Mouse (Mus musculus) cerebellum, adult 2 months (tissue): ENCODE measurements around the gene Mxra7. TPM values are rescaled to one million over a fixed set of nuclear protein-coding genes. Genes with fewer than 3 reads are reported as not detected.

Experiments used
- DNase-seq, 2 experiments: peaks; one replicate each; pipeline ENCODE4 v3.0.0; 2021
- H3K27ac ChIP-seq: fragments of 200-500 bp; 2 replicates; pipeline ENCODE4 v1.5.1; 2012; ENCODE audit warnings: low read length, control low read depth, inconsistent platforms; ENCODE audit not compliant: insufficient read depth
- H3K27me3 ChIP-seq: fragments of 200-500 bp; 2 replicates; pipeline ENCODE4 v1.6.1; 2012; ENCODE audit warnings: inconsistent platforms, mild to moderate bottlenecking, low read length, moderate library complexity; ENCODE audit not compliant: control insufficient read depth, insufficient read depth
- H3K4me1 ChIP-seq: fragments of 200-500 bp; 2 replicates; pipeline ENCODE4 v1.6.1; 2011; ENCODE audit warnings: low read length; ENCODE audit not compliant: control insufficient read depth, insufficient read depth
- H3K4me3 ChIP-seq: fragments of 200-500 bp; replicated peaks from 2 replicates; pipeline ENCODE3; 2011; ENCODE audit warnings: mild to moderate bottlenecking, low read depth, low read length, control low read depth; ENCODE audit not compliant: insufficient read depth
- CTCF ChIP-seq: fragments of 200-500 bp; IDR thresholded peaks from 2 replicates; pipeline ENCODE4 v1.5.1; 2011; ENCODE audit warnings: low read depth, mild to moderate bottlenecking, control low read depth, low read length, moderate library complexity, borderline replicate concordance; ENCODE audit not compliant: insufficient read depth
- POLR2A ChIP-seq: fragments of 200-500 bp; IDR thresholded peaks from 2 replicates; pipeline ENCODE4 v1.6.1; 2011; ENCODE audit warnings: low read length, control low read depth, borderline replicate concordance; ENCODE audit not compliant: insufficient read depth
- WGBS: fragments of 180-500 bp; shearing (Covaris S2); methylation state at CpG from one replicate; pipeline ENCODE4 v1.1.7; 2018; 5-methylcytosine and 5-hydroxymethylcytosine counted together
- polyA plus RNA-seq: library from polyadenylated mRNA; depleted of rRNA; stranded (reverse); fragments of >200 nt; gene quantifications from 2 replicates; pipeline ENCODE4 v1.2.3, GENCODE M21; 2012; rRNA removed

Gene Mxra7
- polyA plus RNA-seq, 1 experiment: 20.9 TPM

GRCm38 (mm10) chr11:116773205-116773604 is 54.6 kb downstream of the Mxra7 start:
- H3K4me1 ChIP-seq: no peaks in the 10 kb centered on the region
- no peak for DNase-seq
- TF ChIP-seq POLR2A (no peak), CTCF (no peak)
- no peak overlapping the region for H3K4me3 ChIP-seq
- 22% methylated on average over 2 of the region's 2 CpGs for WGBS
- H3K27me3 ChIP-seq: no peaks in the 10 kb centered on the region; the same call in 1 of the 2 replicates
- no peak overlapping the region for H3K27ac ChIP-seq

DNA sequence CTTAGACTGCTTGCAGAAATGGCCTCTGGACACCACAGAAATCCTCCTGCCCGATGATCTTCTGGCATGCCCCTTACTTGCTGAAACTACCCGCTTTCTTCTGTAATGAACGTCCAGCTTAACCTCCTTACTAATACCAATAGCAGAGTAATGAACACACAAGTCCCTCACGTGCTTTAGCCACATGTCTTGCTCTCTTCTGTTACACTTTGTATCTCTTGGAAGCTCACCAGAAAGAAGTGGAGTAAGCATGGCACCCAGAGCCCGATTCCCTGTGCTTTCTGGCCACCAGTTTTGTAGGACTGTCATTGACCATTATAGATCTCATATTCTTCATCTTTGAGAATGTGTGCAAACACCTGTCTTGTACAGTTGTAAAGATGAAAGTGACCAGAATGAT is 58.0 kb downstream of the Mxra7 start:
- TF ChIP-seq CTCF (no peak), POLR2A (no peak)
- Histone ChIP-seq H3K27ac (no peak overlapping the region), H3K4me3 (no peak overlapping the region), H3K4me1 (no peaks in the 10 kb centered on the region), H3K27me3 (no peaks in the 10 kb centered on the region)
- 74% methylated on average over 5 of the region's 5 CpGs for WGBS
- DNase-seq: no peak

GRCm38 (mm10) chr11:116764946-116765345 is 62.9 kb downstream of the Mxra7 start:
- Histone ChIP-seq H3K27me3 (no peaks in the 10 kb centered on the region), H3K4me1 (no peaks in the 10 kb centered on the region), H3K27ac (no peak overlapping the region), H3K4me3 (no peak overlapping the region)
- DNase-seq: no peak
- TF ChIP-seq POLR2A: no peak
- TF ChIP-seq CTCF: no peak
- WGBS: 92% methylated on average over 2 of the region's 2 CpGs

GRCm38 (mm10) chr11:116764346-116764745 is 63.5 kb downstream of the Mxra7 start:
- Histone ChIP-seq H3K27ac (no peak overlapping the region), H3K27me3 (no peaks in the 10 kb centered on the region), H3K4me1 (no peaks in the 10 kb centered on the region), H3K4me3 (no peak overlapping the region)
- DNase-seq: no peak
- no peak for TF ChIP-seq CTCF
- TF ChIP-seq POLR2A: no peak
- WGBS: 91% methylated on average over 7 of the region's 7 CpGs

- TF ChIP-seq POLR2A (no peak), CTCF (no peak)
- Histone ChIP-seq H3K27me3 (no peaks in the 10 kb centered on the region), H3K27ac (no peak overlapping the region), H3K4me1 (no peaks in the 10 kb centered on the region), H3K4me3 (no peak overlapping the region)
- DNase-seq: no peak
- WGBS: 79% methylated on average over 4 of the region's 4 CpGs
Measured at GRCm38 (mm10) chr11:116755191-116755590, 72.7 kb downstream of the Mxra7 start.

DNA sequence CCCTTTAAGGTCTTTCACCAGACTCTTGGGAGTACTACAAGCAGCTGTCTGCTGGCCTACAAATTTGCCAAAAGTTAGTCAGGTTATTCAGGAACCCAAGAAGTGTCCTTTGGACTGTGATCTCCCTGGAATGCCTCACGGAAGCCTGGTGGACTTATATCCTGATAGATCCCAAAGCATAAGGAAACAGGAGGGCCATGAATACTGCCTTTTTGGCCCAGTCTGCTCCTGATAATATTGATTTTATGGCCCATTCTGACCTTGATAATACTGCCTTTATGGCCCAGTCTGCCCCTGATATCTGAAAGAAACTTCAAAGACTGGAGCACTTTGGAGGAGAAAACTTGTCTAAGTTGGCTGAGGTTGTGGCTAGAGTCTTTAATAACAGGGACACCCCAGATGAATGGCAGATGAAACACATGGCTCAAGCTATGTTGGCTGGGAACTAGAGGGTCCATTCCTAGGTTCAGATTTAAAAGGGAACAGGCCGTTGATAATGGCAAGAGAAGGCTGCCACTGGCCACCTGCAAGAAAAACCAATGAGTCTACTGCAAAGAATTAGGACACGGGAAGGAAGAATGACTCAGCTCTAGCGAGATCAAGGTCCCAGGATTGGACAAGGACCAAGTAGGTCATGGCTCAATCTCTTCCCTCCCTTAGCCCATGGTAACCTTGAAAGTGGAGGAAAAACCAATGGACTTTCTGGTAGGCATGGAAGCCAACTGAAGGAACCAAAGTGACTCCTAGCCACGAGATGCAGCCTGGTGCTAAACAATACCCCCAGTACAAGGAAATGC is 74.0 kb downstream of the Mxra7 start:
- Histone ChIP-seq H3K27ac (no peak overlapping the region), H3K4me3 (no peak overlapping the region), H3K27me3 (no peaks in the 10 kb centered on the region), H3K4me1 (no peaks in the 10 kb centered on the region)
- peak in 1 of 2 experiments; percentile 27 for DNase-seq
- WGBS: 58% methylated on average over 5 of the region's 5 CpGs
- TF ChIP-seq POLR2A (no peak), CTCF (no peak)

Other genes with a start within 250 kb of the Mxra7 start
- gene Ube2o, start 246.6 kb downstream of the Mxra7 start, polyA plus RNA-seq: 81.9 and 88.2 TPM in 2 replicates
- 1.2 and 1.3 TPM in 2 replicates for gene Aanat, start 241.6 kb downstream of the Mxra7 start, polyA plus RNA-seq
- gene Rhbdf2, start 201.0 kb downstream of the Mxra7 start, polyA plus RNA-seq: 1.9 and 2.2 TPM in 2 replicates
- gene Prcd, start 174.5 kb downstream of the Mxra7 start, polyA plus RNA-seq: 13.7 and 14.2 TPM in 2 replicates
- gene Cygb, start 173.7 kb downstream of the Mxra7 start, polyA plus RNA-seq: 105 and 113 TPM in 2 replicates
- 0.03 TPM in 1 of 2 replicates, not detected in the other for gene St6galnac1, start 52.5 kb downstream of the Mxra7 start, polyA plus RNA-seq
- 27.3 and 27.8 TPM in 2 replicates for gene Mettl23, start 15.2 kb upstream of the Mxra7 start, polyA plus RNA-seq
- 33.0 and 34.8 TPM in 2 replicates for gene Jmjd6, start 15.4 kb upstream of the Mxra7 start, polyA plus RNA-seq
- gene Mfsd11, start 24.4 kb upstream of the Mxra7 start, polyA plus RNA-seq: 33.0 and 34.2 TPM in 2 replicates
- gene Srsf2, start 25.0 kb upstream of the Mxra7 start, polyA plus RNA-seq: 361 and 389 TPM in 2 replicates
- gene Mgat5b, start 90.8 kb upstream of the Mxra7 start, polyA plus RNA-seq: 25.6 and 26.9 TPM in 2 replicates